Mouse (Mus musculus) intestine, embryonic 16.5 days (tissue): Measurements from ENCODE around the gene Ccdc80. TPM values are rescaled to one million over a fixed set of nuclear protein-coding genes. Genes with fewer than 3 reads are reported as not detected.

Experiments used
- ATAC-seq: fragments of 200-750 bp; cut with Nextera tagmentation; 2 replicates; pipeline ENCODE4 v1.8.0; 2017; ENCODE audit warnings: moderate TSS enrichment, moderate library complexity
- H3K27ac ChIP-seq: fragments of 300-500 bp; sonication (generic); 2 replicates; pipeline ENCODE4 v1.5.1; 2014; ENCODE audit warnings: mild to moderate bottlenecking, low read length
- H3K27me3 ChIP-seq: fragments of 300-500 bp; sonication (generic); replicated peaks from 2 replicates; pipeline ENCODE4 v1.6.1; 2014; ENCODE audit warnings: low read length, control low read depth, mixed read lengths; ENCODE audit not compliant: control insufficient read depth, insufficient read depth
- H3K36me3 ChIP-seq: fragments of 300-500 bp; sonication (generic); 2 replicates; pipeline ENCODE4 v1.6.1; 2014; ENCODE audit warnings: low read length, control low read depth; ENCODE audit not compliant: control insufficient read depth, insufficient read depth
- H3K4me1 ChIP-seq: fragments of 300-500 bp; sonication (generic); 2 replicates; pipeline ENCODE4 v1.6.1; 2014; ENCODE audit warnings: low read length, control low read depth, mixed read lengths; ENCODE audit not compliant: control insufficient read depth, insufficient read depth
- H3K4me2 ChIP-seq: fragments of 300-500 bp; sonication (generic); 2 replicates; pipeline ENCODE4 v1.6.1; 2014; ENCODE audit warnings: low read depth, low read length, control low read depth
- H3K4me3 ChIP-seq: fragments of 300-500 bp; sonication (generic); 2 replicates; pipeline ENCODE4 v1.5.1; 2014; ENCODE audit warnings: mild to moderate bottlenecking, low read length
- H3K9ac ChIP-seq: fragments of 300-500 bp; sonication (generic); 2 replicates; pipeline ENCODE4 v1.6.1; 2014; ENCODE audit warnings: low read depth, low read length
- H3K9me3 ChIP-seq: fragments of 300-500 bp; sonication (generic); 2 replicates; pipeline ENCODE4 v1.6.1; 2016; ENCODE audit warnings: low read length, control low read depth; ENCODE audit not compliant: control insufficient read depth
- WGBS: fragments of 180-500 bp; shearing (Covaris S2); extraction: QIAGEN DNeasy Blood & Tissue Kit; methylation state at CpG from one replicate; pipeline ENCODE4 v1.1.7; 2014; 5-methylcytosine and 5-hydroxymethylcytosine counted together
- polyA plus RNA-seq: library from polyadenylated mRNA; unstranded; fragments of >200 nt; fragmentation: Nextera tagmentation; extraction: Ambion mirVana; gene quantifications from 2 replicates; pipeline ENCODE4 v1.2.1, GENCODE M21; 2015

Gene Ccdc80
- polyA plus RNA-seq, 1 experiment from 2014 or later, result 61.3 TPM

DNA sequence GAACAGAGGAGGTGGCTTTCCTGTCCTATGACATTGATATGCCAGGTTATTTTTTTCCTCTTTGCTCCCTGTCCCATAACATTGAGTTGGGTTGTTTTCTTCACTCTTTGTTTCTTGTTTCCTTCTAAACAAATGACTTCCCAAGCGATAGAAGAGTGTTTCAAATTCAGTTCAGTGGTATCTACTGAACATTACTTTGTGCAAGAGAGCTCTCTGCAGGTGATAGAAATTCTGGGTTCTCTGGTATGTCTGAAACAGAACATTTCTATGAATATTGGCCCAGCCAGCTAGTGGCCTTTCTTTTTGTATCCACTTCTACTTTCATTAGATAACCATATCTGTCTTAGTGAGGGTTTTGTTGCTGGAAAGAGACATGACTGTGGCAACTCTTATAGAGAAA is 4.4 kb upstream of the Ccdc80 start:
- no peak overlapping the region for H3K9ac ChIP-seq
- H3K4me3 ChIP-seq, result no peak overlapping the region
- no peak overlapping the region for H3K27ac ChIP-seq
- no peak for ATAC-seq
- no peaks in the 10 kb centered on the region for H3K27me3 ChIP-seq
- no peak overlapping the region for H3K4me2 ChIP-seq
- WGBS, result 76% methylated on average over 1 of the region's 1 CpGs
- no peaks in the 10 kb centered on the region for H3K9me3 ChIP-seq
- H3K4me1 ChIP-seq, result no peaks in the 10 kb centered on the region
- H3K36me3 ChIP-seq, result no peaks in the 10 kb centered on the region

DNA sequence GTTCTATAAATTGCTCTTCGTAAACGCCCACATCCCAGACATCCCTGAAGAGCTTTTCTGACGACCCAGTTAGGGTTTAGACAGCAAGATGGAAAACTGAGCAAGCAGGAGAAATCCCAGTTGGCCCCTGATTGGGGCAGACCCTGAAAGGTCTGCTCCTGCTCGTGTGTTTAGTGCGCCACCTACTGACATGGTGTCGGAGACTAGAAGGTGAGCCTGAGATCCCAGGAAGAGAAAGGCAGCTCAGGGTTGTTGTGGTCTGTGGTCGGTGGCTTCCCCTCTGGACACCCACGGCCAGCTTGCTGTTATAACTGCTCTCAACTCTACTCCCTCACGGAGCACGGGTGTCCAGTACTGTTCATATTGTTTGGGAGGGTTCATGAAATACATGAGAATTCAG is 3.2 kb upstream of the Ccdc80 start:
- H3K4me1 ChIP-seq, result no peaks in the 10 kb centered on the region
- H3K27me3 ChIP-seq, result no peaks in the 10 kb centered on the region
- no peak overlapping the region for H3K4me2 ChIP-seq
- peak; percentile 72; the same call in 1 of the 2 replicates for ATAC-seq
- H3K4me3 ChIP-seq, result no peak overlapping the region
- H3K27ac ChIP-seq, result no peak overlapping the region
- H3K36me3 ChIP-seq, result no peaks in the 10 kb centered on the region
- H3K9me3 ChIP-seq, result no peaks in the 10 kb centered on the region
- no peak overlapping the region for H3K9ac ChIP-seq
- 7% methylated on average over 10 of the region's 10 CpGs for WGBS

DNA sequence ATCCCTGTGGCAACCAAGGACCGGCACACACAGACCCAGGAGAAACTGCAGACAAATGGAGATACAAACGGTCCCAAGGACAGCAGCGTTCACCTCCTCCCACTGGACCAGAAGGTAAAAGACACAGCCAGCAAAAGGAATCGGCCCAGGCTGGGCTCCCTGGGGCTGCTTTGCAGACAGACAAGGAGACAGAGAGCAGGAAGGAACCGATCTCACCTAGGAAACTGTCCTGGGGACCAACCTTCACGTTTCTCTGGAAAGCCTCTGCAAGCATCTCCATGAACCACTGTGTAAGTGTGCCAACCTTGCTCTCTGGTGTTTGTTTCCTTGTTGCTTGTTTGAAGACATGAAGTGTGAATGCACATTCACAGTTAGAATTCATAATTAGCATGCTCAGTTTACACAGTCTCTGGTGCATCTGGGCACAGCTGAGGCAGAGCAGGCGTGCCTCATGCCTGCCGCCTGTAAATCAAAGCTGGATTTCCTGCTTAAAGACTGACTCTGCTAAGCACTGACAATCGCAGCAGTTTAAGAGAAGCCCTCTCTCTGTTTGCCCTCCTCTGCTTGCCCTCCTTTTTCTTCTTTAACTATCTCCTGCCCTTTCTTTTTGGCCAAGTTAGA is 1.0 kb downstream of the Ccdc80 start:
- peak; percentile 54; the same call in 1 of the 2 replicates for ATAC-seq
- Histone ChIP-seq H3K9me3 (no peaks in the 10 kb centered on the region), H3K4me1 (0 out of 2 replicates have a peak, but pooled peaks cover 2% of the 10 kb centered on the region), H3K36me3 (no peaks in the 10 kb centered on the region), H3K27me3 (no peaks in the 10 kb centered on the region), H3K27ac (peak overlapping the region; percentile 76), H3K9ac (peak overlapping the region; percentile 63), H3K4me2 (peak overlapping the region; percentile 44), H3K4me3 (peak overlapping the region; percentile 43)
- WGBS, result 3% methylated on average over 9 of the region's 9 CpGs

DNA sequence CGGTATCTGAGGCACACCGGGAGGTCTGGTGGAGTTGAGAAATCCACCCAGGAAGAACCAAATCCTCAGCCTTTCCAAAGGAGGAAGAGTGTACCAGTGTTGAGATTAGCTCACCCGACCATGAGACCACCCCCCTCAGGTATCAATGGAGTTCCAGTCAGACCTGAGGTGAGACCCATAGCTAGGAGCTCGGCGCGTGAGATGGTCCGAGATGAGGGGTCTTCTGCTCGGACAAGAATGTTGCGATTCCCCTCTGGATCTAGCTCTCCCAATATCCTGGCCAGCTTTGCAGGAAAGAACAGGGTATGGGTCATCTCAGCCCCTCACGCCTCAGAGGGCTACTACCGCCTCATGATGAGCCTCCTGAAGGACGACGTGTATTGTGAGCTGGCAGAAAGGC is 1.8 kb downstream of the Ccdc80 start:
- no peak overlapping the region for H3K27ac ChIP-seq
- no peaks in the 10 kb centered on the region for H3K36me3 ChIP-seq
- H3K4me2 ChIP-seq, result peak overlapping the region; percentile 44
- WGBS, result 82% methylated on average over 13 of the region's 13 CpGs
- no peak for ATAC-seq
- no peaks in the 10 kb centered on the region for H3K27me3 ChIP-seq
- H3K4me1 ChIP-seq, result 0 out of 2 replicates have a peak, but pooled peaks cover 2% of the 10 kb centered on the region
- H3K9me3 ChIP-seq, result no peaks in the 10 kb centered on the region
- peak overlapping the region; percentile 34; the same call in 1 of the 2 replicates for H3K9ac ChIP-seq
- peak overlapping the region; percentile 43 for H3K4me3 ChIP-seq

DNA sequence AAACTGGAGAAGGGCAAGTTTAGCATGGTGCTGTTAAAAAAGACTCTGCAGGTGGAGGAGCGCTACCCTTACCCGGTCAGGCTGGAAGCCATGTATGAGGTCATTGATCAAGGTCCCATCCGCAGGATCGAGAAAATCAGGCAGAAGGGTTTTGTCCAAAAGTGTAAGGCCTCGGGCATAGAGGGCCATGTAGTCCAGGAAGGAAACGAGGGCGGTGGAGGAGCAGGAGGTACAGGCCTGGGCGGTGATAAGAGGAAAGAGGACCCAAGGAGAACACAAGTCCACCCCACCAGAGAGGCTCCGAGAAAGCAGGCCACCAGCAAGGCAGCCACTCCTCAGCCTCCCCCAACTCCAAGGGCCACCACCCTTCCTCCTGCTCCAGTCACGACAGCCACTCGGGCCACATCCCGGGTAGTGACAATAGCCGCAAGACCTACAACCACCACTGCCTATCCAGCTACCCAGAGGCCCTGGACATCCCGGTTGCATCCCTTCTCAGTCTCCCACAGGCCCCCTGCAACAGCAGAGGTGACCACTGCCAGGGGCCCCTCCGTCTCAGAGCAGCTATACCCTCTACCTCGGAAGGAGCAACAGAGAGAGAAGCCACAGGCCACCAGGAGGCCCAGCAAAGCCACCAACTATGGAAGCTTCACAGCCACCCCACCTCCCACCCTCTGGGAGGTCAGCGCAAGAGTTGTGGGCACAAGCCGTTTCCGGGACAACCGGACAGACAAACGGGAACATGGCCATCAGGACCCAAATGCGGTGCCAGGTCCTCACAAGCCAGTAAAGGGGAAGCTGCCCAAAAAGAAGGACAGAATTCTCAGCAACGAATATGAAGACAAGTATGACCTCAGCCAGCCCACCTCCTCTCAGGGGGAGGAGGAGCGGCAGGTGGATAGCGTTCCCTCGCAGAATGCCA is 2.6 kb downstream of the Ccdc80 start:
- Histone ChIP-seq H3K36me3 (no peaks in the 10 kb centered on the region), H3K4me3 (no peak overlapping the region), H3K9me3 (no peaks in the 10 kb centered on the region), H3K4me2 (peak overlapping the region; percentile 44), H3K4me1 (0 out of 2 replicates have a peak, but pooled peaks cover 2% of the 10 kb centered on the region), H3K9ac (no peak overlapping the region), H3K27ac (no peak overlapping the region), H3K27me3 (no peaks in the 10 kb centered on the region)
- no peak for ATAC-seq
- WGBS, result 90% methylated on average over 26 of the region's 26 CpGs

DNA sequence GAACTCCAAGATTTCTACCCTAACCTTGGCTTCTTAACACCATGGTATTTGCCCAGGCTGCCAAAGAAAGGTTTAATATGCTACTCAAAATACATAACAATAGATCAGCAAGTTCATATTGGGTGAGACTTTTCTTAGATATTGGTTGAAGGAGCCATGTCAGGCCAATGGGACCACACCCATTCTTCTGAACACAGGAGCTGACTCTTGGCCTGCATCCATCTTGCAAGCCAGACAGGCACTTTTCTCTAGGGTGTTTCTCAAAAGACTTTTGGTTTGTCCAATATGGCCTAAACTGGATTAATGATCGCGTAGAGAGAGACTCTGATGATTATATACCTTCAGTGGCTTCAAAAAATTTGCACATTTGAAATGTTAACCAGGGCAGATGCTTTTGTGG is 4.3 kb downstream of the Ccdc80 start:
- H3K27me3 ChIP-seq, result no peaks in the 10 kb centered on the region
- H3K4me3 ChIP-seq, result no peak overlapping the region
- 94% methylated on average over 2 of the region's 2 CpGs for WGBS
- no peak for ATAC-seq
- H3K27ac ChIP-seq, result no peak overlapping the region
- no peaks in the 10 kb centered on the region for H3K9me3 ChIP-seq
- no peak overlapping the region for H3K9ac ChIP-seq
- no peaks in the 10 kb centered on the region for H3K36me3 ChIP-seq
- 0 out of 2 replicates have a peak, but pooled peaks cover 2% of the 10 kb centered on the region for H3K4me1 ChIP-seq
- peak overlapping the region; percentile 30 for H3K4me2 ChIP-seq

DNA sequence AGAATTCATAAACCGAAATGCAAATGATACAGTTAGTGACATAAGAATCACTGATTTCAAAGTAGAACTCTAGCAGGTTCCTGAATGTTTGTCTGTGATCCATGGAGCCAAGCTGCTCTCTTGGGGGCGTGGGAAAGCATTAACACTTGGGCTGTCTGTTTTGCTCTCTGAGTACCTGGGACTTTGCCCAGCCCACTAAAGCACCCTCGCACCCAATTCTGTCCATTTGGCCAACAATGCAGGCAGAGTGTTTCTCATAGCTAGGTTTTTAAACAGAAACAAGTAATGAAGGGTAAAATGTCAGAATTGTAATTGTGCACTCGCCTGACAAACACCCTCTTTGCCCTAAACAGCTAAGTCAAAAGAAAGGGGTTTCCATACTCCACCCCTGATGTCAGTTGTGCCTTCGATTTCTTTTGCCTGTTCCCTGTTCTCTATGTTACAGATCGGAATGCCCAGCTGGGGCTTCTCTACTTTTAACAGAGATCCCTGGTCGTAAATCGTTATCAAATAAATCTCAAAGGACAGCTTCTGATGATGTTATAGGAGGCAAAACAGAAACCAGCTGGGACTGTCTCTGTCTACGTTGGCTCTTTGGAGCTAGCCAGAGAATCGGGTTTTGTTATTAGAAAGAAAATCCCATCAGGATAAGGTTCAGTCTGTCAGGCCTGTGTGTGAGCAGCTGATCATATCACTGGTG is 5.1 kb downstream of the Ccdc80 start:
- Histone ChIP-seq H3K9ac (no peak overlapping the region), H3K9me3 (no peaks in the 10 kb centered on the region), H3K27me3 (no peaks in the 10 kb centered on the region), H3K4me3 (peak overlapping the region; percentile 4; the same call in 1 of the 2 replicates), H3K27ac (0 out of 2 replicates have a peak overlapping the region, but pooled peaks have one; percentile 15), H3K36me3 (no peaks in the 10 kb centered on the region), H3K4me1 (0 out of 2 replicates have a peak, but pooled peaks cover 2% of the 10 kb centered on the region), H3K4me2 (peak overlapping the region; percentile 1)
- WGBS, result 45% methylated on average over 10 of the region's 10 CpGs
- ATAC-seq, result no peak

DNA sequence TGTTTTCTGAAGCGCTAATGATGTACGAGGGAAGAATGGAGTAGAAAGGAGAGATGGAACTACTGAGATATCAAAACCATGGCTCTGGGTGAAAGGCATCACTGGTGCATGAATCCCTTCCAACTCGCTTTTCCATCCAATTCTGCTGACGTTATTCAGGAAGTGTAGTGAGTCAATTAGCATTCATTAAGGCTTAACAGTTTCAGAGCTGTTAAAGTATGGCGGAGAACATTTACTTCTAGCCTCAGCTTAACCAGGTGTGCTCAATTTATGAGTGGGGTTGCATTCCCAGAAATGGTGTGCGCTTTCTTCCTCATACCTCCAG is 5.6 kb downstream of the Ccdc80 start:
- H3K4me1 ChIP-seq, result 0 out of 2 replicates have a peak, but pooled peaks cover 2% of the 10 kb centered on the region
- peak overlapping the region; percentile 1; the same call in 1 of the 2 replicates for H3K4me2 ChIP-seq
- WGBS, result 60% methylated on average over 6 of the region's 6 CpGs
- H3K4me3 ChIP-seq, result no peak overlapping the region
- no peak for ATAC-seq
- no peaks in the 10 kb centered on the region for H3K36me3 ChIP-seq
- H3K27ac ChIP-seq, result no peak overlapping the region; the same call in 1 of the 2 replicates
- no peaks in the 10 kb centered on the region for H3K9me3 ChIP-seq
- H3K27me3 ChIP-seq, result no peaks in the 10 kb centered on the region
- H3K9ac ChIP-seq, result no peak overlapping the region

DNA sequence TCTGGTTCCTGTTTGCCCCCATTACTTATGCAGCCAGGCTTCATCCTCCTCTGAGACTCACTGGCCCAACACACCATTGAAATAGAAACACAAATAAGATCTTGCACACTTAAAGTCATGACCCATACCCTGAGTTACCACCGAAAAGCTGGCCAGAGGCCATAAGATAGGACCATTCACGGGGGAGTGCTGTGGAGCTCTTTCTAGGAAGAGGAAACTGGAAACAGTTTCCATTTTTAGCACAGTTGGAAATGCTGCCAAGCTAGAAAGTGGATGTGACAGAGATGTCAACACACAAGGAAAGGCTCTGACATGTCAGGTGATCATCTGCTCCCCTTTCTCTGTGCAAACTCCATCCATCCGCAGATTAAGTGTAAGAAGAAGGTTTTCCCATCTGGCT is 7.7 kb downstream of the Ccdc80 start:
- WGBS, result 63% methylated on average over 3 of the region's 3 CpGs
- Histone ChIP-seq H3K4me3 (no peak overlapping the region), H3K9me3 (no peaks in the 10 kb centered on the region), H3K27me3 (no peaks in the 10 kb centered on the region), H3K36me3 (no peaks in the 10 kb centered on the region), H3K9ac (no peak overlapping the region), H3K27ac (no peak overlapping the region), H3K4me1 (0 out of 2 replicates have a peak, but pooled peaks cover 2% of the 10 kb centered on the region), H3K4me2 (no peak overlapping the region)
- no peak for ATAC-seq
